Mouse (Mus musculus) cortical plate, adult 2 months (tissue): Measurements from ENCODE around the gene Dhx30.

Source experiments
- CTCF ChIP-seq: fragments of 200-500 bp; IDR thresholded peaks from 2 replicates; pipeline ENCODE4 v1.5.1; 2011; ENCODE audit warnings: mild to moderate bottlenecking, control low read depth, low read length; ENCODE audit not compliant: insufficient read depth; ENCODE audit errors: extremely low read depth
- POLR2A ChIP-seq: fragments of 200-500 bp; IDR thresholded peaks from 2 replicates; pipeline ENCODE4 v1.6.1; 2011; ENCODE audit warnings: mild to moderate bottlenecking, low read length, control low read depth; ENCODE audit not compliant: insufficient read depth; ENCODE audit errors: extremely low read depth

DNA sequence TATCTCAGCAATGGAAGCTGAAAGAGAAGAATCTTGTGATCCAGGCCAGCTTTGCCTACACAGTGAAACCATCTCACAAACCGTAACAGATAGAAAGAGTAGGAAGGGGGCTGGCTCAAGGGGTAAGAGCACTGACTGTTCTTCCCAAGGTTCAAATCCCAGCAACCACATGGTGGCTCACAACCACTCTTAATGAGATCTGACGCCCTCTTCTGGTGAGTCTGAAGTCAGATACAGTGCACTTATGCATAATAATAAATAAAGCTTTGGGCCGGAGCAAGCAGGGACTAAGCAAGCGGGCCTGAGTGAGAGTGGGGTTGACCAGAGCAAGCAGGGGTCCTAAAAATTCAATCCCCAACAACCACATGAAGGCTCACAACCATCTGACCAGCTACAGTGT lies 24.3 kb downstream of the Dhx30 start:
- TF ChIP-seq POLR2A (no peak), CTCF (no peak)
